In the genomic region with DNA sequence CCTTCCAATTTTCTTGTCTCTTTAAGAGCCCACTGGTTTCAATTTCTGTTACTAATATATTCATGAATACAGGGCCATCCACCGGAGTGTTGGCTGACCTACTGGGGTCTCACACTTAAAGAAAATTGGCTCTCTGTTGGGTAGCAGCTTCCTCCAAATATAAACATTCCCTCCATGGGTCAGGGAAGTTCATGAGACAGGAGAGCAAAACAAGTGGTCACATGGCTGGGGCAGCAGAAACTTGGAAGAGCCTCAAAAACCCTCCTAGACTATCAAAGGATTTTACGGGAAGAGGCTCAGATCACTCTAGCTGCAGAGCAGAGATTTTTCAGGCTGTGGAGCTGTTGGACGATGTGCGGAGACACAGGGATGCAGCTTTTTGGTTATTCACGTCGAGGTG, we compare ENCODE assay signal across 20 mouse cellular contexts. TPM values are rescaled to one million over a fixed set of nuclear protein-coding genes. Genes with fewer than 3 reads are reported as not detected.
A peak's percentile ranks its signal among the peaks of the same experiment; 100 is the strongest.
DNase-seq lines count a peak whose midpoint lies in the region; ATAC-seq and TF ChIP-seq lines count a peak whose summit lies in the region.
"Had no signal": no experiment of that assay in that cellular context is flagged by ENCODE, and none has a peak within 500 bp of the region (broad histone marks: within the 10 kb centered on the region; RNA-seq: fewer than 3 reads in every experiment).

No protein-coding gene starts in this region.

- H3K4me2 ChIP-seq in midbrain, embryonic 13.5 days (replicated peaks) = no peak overlapping the region
- H3K4me2 ChIP-seq: hindbrain, embryonic 15.5 days; limb, embryonic 15.5 days had no signal

- H3K4me1 ChIP-seq in lung, adult 2 months (ENCODE audit: control insufficient read depth, insufficient read depth, low read length) = peaks cover 7% of the 10 kb centered on the region
- H3K4me1 ChIP-seq in midbrain, embryonic 13.5 days (replicated peaks) = no peaks in the 10 kb centered on the region
- H3K4me1 ChIP-seq: hindbrain, embryonic 15.5 days; limb, embryonic 15.5 days had no signal

- no peak for TF ChIP-seq POLR2A in lung, adult 2 months (IDR thresholded peaks at IDR 0.05; ENCODE audit: borderline replicate concordance, extremely low read depth, low read depth, low read length)

- ATAC-seq in midbrain, embryonic 13.5 days = no peak

- H3K36me3 ChIP-seq in midbrain, embryonic 13.5 days = no peaks in the 10 kb centered on the region
- H3K36me3 ChIP-seq: hindbrain, embryonic 15.5 days; limb, embryonic 15.5 days had no signal

- no peaks in the 10 kb centered on the region for H3K9me3 ChIP-seq in midbrain, embryonic 13.5 days
- H3K9me3 ChIP-seq: hindbrain, embryonic 15.5 days; limb, embryonic 15.5 days had no signal

- DNase-seq in heart, adult 18-20 months = peak; percentile 45 to 49
- no peak for DNase-seq in heart, postnatal 4 days
- DNase-seq in kidney, adult 9 months = peak; percentile 69
- DNase-seq in kidney, postnatal 4 days = no peak
- no peak for DNase-seq in lung, adult 2 months
- peak; percentile 34 to 72 for DNase-seq in lung, postnatal 4 days
- DNase-seq in embryo, embryonic 10 days (ENCODE audit: low spot score) = no peak
- DNase-seq: adrenal gland, adult 8-10 months; cerebellum, adult 9-10 months; right cerebral cortex, adult 18-20 months; thymus, adult 18-20 months had no signal

- no peak overlapping the region for H3K4me3 ChIP-seq in lung, adult 2 months (replicated peaks; ENCODE audit: extremely low read depth, low read depth, low read length)
- H3K4me3 ChIP-seq in midbrain, embryonic 13.5 days (replicated peaks) = no peak overlapping the region
- H3K4me3 ChIP-seq: hindbrain, embryonic 15.5 days; limb, embryonic 15.5 days had no signal

- 42% methylated on average over 6 of the region's 6 CpGs for WGBS in lung, adult 2 months
- 83% methylated on average over 6 of the region's 6 CpGs for WGBS in midbrain, embryonic 13.5 days

- no peak overlapping the region for H3K27ac ChIP-seq in midbrain, embryonic 13.5 days
- H3K27ac ChIP-seq: hindbrain, embryonic 15.5 days; limb, embryonic 15.5 days had no signal

- 0 out of 2 replicates have a peak, but pooled peaks have one; percentile 6 for TF ChIP-seq CTCF in lung, adult 2 months (IDR thresholded peaks at IDR 0.05; ENCODE audit: insufficient read depth, low read length)

- no peak overlapping the region for H3K9ac ChIP-seq in midbrain, embryonic 13.5 days (replicated peaks)
- H3K9ac ChIP-seq: hindbrain, embryonic 15.5 days; limb, embryonic 15.5 days had no signal

- H3K27me3 ChIP-seq in midbrain, embryonic 13.5 days = no peaks in the 10 kb centered on the region
- H3K27me3 ChIP-seq: hindbrain, embryonic 15.5 days; limb, embryonic 15.5 days had no signal

RNA-seq across cellular contexts. Expression of a gene that starts 19.1 kb away (rescaled TPM):
- total RNA-seq in heart, adult 18-20 months (2021) = 1 to 10 TPM; 3.2 TPM
- total RNA-seq in heart, postnatal 4 days (2021) = 1 to 10 TPM; 1.4 to 1.9 TPM
- 47.8 and 53.2 TPM in 2 replicates for polyA plus RNA-seq in lung, adult 2 months (2012; rRNA removed)
- polyA plus RNA-seq in midbrain, embryonic 13.5 days (2015; fragmentation: Nextera tagmentation; extraction: Ambion mirVana) = 0.82 and 1.5 TPM in 2 replicates
- total RNA-seq: monocyte, adult 5-6 weeks had no signal
- polyA plus RNA-seq: C2C12 had no signal

RNA-seq across cellular contexts. Expression of a gene that starts 21.3 kb away (rescaled TPM):
- 1 to 10 TPM; 4.0 TPM for total RNA-seq in heart, adult 18-20 months (2021)
- under 1 TPM; 0.71 to 0.92 TPM for total RNA-seq in heart, postnatal 4 days (2021)
- polyA plus RNA-seq in lung, adult 2 months (2012; rRNA removed) = 0.66 and 5.7 TPM in 2 replicates
- 1.2 TPM in 1 of 2 replicates, not detected in the other for polyA plus RNA-seq in midbrain, embryonic 13.5 days (2015; fragmentation: Nextera tagmentation; extraction: Ambion mirVana)
- total RNA-seq: ES-E14; layer of hippocampus, adult 18-20 months; left cerebral cortex, postnatal 10 days; megakaryocyte progenitor cell, adult 5-6 weeks; monocyte, adult 5-6 weeks had no signal

Comparison
In these comparisons a context has a peak if more than half of its experiments do, and no peak if none do; other contexts are left out.
1. DNase-seq: peak in heart, adult 18-20 months (2 of 2), kidney, adult 9 months (single experiment) and lung, postnatal 4 days (2 of 2); none in heart, postnatal 4 days (single experiment), kidney, postnatal 4 days (0 of 2), lung, adult 2 months (single experiment) and embryo, embryonic 10 days (single experiment).